Mouse (Mus musculus) forebrain, embryonic 14.5 days (tissue): ENCODE measurements around the gene Tbpl1. TPM values are rescaled to one million over a fixed set of nuclear protein-coding genes. Genes with fewer than 3 reads are reported as not detected.

ENCODE experiments used
- ATAC-seq: fragments of 200-750 bp; cut with Nextera tagmentation; 2 replicates; pipeline ENCODE4 v1.8.0; 2017; ENCODE audit warnings: mild to moderate bottlenecking, moderate library complexity
- DNase-seq: peaks from one replicate; pipeline ENCODE4 v3.0.0-alpha.2; 2015; ENCODE audit warnings: low spot score
- H3K27ac ChIP-seq: fragments of 300-500 bp; sonication (generic); 2 replicates; pipeline ENCODE4 v1.5.1; 2014; ENCODE audit warnings: low read depth, mild to moderate bottlenecking, control low read depth, low read length, moderate library complexity
- H3K27me3 ChIP-seq: fragments of 300-500 bp; sonication (generic); replicated peaks from 2 replicates; pipeline ENCODE4 v1.6.1; 2014; ENCODE audit warnings: low read length, control low read depth, mixed read lengths; ENCODE audit not compliant: control insufficient read depth, insufficient read depth
- H3K36me3 ChIP-seq: fragments of 300-500 bp; sonication (generic); 2 replicates; pipeline ENCODE4 v1.6.1; 2014; ENCODE audit warnings: low read length, control low read depth; ENCODE audit not compliant: control insufficient read depth, insufficient read depth
- H3K4me1 ChIP-seq: fragments of 300-500 bp; sonication (generic); 2 replicates; pipeline ENCODE4 v1.6.1; 2014; ENCODE audit warnings: antibody characterized with exemption, low read length, control low read depth; ENCODE audit not compliant: control insufficient read depth, insufficient read depth
- H3K4me2 ChIP-seq: fragments of 300-500 bp; sonication (generic); 2 replicates; pipeline ENCODE4 v1.6.1; 2014; ENCODE audit warnings: mild to moderate bottlenecking, control low read depth, low read length
- H3K4me3 ChIP-seq: fragments of 300-500 bp; sonication (generic); 2 replicates; pipeline ENCODE4 v1.5.1; 2014; ENCODE audit warnings: low read depth, low read length, control low read depth
- H3K9ac ChIP-seq: fragments of 300-500 bp; sonication (generic); 2 replicates; pipeline ENCODE4 v1.6.1; 2014; ENCODE audit warnings: mild to moderate bottlenecking, low read length, control low read depth, moderate library complexity
- H3K9me3 ChIP-seq: fragments of 300-500 bp; sonication (generic); replicated peaks from 2 replicates; pipeline ENCODE4 v1.6.1; 2016; ENCODE audit warnings: low read length, control low read depth, mixed read lengths; ENCODE audit not compliant: control insufficient read depth
- WGBS: fragments of 180-500 bp; shearing (Covaris S2); extraction: QIAGEN DNeasy Blood & Tissue Kit; methylation state at CpG from one replicate; pipeline ENCODE4 v1.1.7; 2014; 5-methylcytosine and 5-hydroxymethylcytosine counted together
- polyA plus RNA-seq: library from polyadenylated mRNA; unstranded; fragments of >200 nt; fragmentation: Nextera tagmentation; extraction: Ambion mirVana; gene quantifications from 2 replicates; pipeline ENCODE4 v1.2.1, GENCODE M21; 2014

Gene Tbpl1
- polyA plus RNA-seq, 1 experiment from 2014 or later, result 108 TPM

DNA sequence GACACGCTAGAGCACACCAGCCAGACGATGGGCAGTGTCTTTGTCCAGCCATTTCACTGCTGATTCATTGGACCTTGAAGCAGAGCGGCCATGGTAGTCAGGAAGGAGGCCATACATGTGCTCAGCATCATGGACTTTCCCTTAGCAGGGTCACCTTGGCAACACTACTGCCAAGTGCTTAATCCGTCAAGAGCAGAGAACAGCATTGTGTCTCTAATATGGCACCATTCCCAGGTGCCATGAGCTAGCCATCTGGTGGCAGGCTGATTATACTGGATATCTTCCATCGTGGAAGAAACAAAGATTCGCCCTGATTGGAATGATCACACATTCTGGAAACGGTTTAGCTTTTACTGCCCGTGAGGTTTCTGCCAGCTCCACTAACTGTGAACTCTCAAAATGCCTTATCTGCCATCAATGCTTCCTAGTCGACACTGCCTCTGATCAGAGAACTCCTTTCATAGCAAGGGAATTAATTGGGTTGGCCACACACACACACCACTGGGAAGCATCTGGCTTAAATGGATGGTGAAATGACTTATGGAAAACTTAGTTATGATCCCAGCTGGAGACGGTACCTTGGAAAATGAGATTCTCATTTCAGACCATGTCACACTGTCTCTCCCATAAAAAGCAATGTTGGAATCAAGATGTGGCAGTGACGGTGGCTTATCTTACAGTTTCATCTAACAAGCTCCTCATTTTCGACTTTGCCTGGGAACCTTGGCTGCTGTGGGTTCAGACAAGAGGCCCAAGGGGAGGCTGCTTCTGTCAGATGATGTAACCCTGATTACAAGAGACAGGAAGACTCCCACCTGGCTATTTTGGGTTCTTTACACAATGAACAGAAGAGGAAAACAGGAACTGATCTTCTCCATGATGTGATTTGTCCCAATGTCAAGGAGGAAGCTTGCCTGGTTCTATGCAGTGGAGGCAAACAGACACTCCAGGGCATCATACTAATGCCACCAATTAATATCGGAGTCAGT lies 14.9 kb upstream of the Tbpl1 start:
- no peak overlapping the region for H3K4me2 ChIP-seq
- no peaks in the 10 kb centered on the region for H3K27me3 ChIP-seq
- H3K4me1 ChIP-seq, result peaks cover 12% of the 10 kb centered on the region
- H3K27ac ChIP-seq, result peak overlapping the region; percentile 65
- peak; percentile 98 for ATAC-seq
- no peaks in the 10 kb centered on the region for H3K9me3 ChIP-seq
- 38% methylated on average over 13 of the region's 13 CpGs for WGBS
- H3K4me3 ChIP-seq, result no peak overlapping the region
- no peak overlapping the region for H3K9ac ChIP-seq
- peak; percentile 94 for DNase-seq
- no peaks in the 10 kb centered on the region for H3K36me3 ChIP-seq

DNA sequence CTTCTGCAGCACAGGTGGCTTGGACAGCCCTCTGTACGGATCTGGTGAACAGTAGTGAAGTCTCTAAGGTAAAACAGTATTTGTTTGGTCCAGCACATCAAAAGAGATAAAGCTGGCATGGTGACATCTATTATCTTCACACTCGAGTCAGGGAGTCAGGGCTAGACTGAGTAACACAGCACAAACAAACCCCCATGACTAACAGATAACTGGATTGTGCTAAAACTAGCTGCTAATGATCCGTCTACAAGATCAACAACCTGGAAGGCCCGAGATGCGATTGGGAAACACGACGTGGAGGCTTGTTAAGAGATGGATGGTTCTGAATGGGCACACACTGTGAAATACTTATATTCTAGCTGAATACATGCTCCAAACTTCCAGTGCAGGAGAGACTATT lies 14.2 kb upstream of the Tbpl1 start:
- H3K27me3 ChIP-seq, result no peaks in the 10 kb centered on the region
- whole genome bisulfite sequencing, result 45% methylated on average over 7 of the region's 7 CpGs
- ATAC-seq, result peak; percentile 36
- no peak overlapping the region for H3K4me3 ChIP-seq
- no peaks in the 10 kb centered on the region for H3K36me3 ChIP-seq
- H3K4me2 ChIP-seq, result no peak overlapping the region
- H3K9me3 ChIP-seq, result no peaks in the 10 kb centered on the region
- H3K4me1 ChIP-seq, result peaks cover 12% of the 10 kb centered on the region
- DNase-seq, result peak; percentile 34
- H3K9ac ChIP-seq, result no peak overlapping the region
- peak overlapping the region; percentile 65 for H3K27ac ChIP-seq

DNA sequence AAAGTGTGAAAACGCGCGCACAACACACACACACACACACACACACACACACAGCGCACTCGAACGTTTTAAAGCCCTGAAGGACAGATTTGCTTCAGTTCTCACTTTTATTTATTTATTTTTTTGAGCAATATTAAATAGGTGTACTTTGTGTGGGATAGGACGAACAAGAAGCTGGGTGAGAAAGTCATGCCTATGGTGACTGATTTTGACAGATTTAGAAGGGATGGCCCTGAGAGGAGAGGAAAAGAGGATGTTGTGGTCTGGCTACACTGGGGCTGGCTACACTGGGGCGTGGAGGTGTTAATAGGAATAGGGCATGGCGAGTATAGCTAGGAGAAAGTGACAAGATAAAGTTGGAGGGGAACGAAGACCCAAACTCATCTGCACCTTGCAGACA lies 443 bp upstream of the Tbpl1 start:
- no peaks in the 10 kb centered on the region for H3K36me3 ChIP-seq
- 61% methylated on average over 10 of the region's 10 CpGs for WGBS
- peaks cover 22% of the 10 kb centered on the region for H3K4me1 ChIP-seq
- peak overlapping the region; percentile 99 for H3K4me3 ChIP-seq
- H3K9me3 ChIP-seq, result no peaks in the 10 kb centered on the region
- H3K27me3 ChIP-seq, result no peaks in the 10 kb centered on the region
- DNase-seq, result no peak
- peak overlapping the region; percentile 99 for H3K9ac ChIP-seq
- H3K27ac ChIP-seq, result no peak overlapping the region
- peak overlapping the region; percentile 95 for H3K4me2 ChIP-seq
- ATAC-seq, result no peak

DNA sequence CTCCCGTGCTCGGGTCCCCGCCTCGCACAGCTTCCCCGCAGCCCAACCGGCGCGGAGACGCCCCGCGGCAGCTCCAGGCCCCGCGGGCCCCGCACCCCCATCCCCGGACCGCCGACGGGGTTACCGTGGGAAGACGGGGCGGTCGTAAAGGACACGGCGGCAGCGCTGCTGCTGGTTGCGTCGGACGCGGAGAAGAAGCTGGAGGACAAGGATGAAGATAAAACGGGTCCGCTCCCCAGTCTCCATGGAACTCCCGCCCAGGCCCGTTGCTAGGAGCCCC lies 806 bp downstream of the Tbpl1 start:
- H3K4me1 ChIP-seq, result peaks cover 30% of the 10 kb centered on the region
- H3K36me3 ChIP-seq, result no peaks in the 10 kb centered on the region
- H3K27me3 ChIP-seq, result no peaks in the 10 kb centered on the region
- WGBS, result under 1% methylated on average over 32 of the region's 33 CpGs
- no peaks in the 10 kb centered on the region for H3K9me3 ChIP-seq
- DNase-seq, result no peak
- H3K9ac ChIP-seq, result peak overlapping the region; percentile 99
- H3K4me2 ChIP-seq, result peak overlapping the region; percentile 66
- H3K27ac ChIP-seq, result peak overlapping the region; percentile 92
- H3K4me3 ChIP-seq, result peak overlapping the region; percentile 99
- no peak; the same call in 1 of the 2 replicates for ATAC-seq

DNA sequence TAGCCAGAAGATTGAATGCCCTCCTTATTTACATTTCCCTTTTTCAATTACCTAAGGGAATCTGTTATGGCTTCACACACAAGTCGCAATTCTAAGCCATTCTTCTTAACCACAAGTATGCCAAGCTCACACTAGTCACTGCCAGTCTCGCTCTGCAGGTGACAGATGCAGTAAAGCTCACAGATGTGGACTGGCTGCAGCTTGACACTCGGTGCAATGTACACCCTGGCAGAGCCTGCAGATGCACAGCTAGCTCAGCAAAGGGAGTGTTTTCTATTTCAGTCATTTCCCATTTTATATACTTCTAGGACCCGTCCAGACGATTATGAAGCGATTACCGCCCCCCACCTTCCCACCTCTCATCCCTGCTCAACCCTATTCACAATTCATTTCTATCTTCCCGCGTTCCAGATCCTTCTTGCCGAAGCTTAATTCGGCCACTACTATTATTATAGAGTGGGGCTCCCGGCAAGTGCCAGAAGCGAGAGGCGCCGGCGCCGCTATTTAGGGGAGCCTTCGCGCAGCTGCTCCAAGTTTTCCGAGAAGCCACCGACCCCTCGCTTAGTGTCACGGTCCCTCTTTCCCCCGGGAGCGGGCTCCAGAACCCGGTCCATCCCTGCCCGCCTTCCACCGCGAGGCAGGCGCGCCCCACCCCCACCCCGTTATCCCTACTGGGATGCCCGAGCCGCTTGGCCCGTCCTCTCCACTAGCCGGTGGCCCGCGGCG lies 1.3 kb downstream of the Tbpl1 start:
- peak overlapping the region; percentile 66 for H3K4me2 ChIP-seq
- peaks cover 30% of the 10 kb centered on the region for H3K4me1 ChIP-seq
- DNase-seq (peak; percentile 50), ATAC-seq (peak; percentile 72)
- no peaks in the 10 kb centered on the region for H3K36me3 ChIP-seq
- peak overlapping the region; percentile 99 for H3K9ac ChIP-seq
- no peaks in the 10 kb centered on the region for H3K27me3 ChIP-seq
- WGBS, result under 1% methylated on average over 39 of the region's 39 CpGs
- H3K4me3 ChIP-seq, result peak overlapping the region; percentile 99
- H3K9me3 ChIP-seq, result no peaks in the 10 kb centered on the region
- peak overlapping the region; percentile 92 for H3K27ac ChIP-seq

DNA sequence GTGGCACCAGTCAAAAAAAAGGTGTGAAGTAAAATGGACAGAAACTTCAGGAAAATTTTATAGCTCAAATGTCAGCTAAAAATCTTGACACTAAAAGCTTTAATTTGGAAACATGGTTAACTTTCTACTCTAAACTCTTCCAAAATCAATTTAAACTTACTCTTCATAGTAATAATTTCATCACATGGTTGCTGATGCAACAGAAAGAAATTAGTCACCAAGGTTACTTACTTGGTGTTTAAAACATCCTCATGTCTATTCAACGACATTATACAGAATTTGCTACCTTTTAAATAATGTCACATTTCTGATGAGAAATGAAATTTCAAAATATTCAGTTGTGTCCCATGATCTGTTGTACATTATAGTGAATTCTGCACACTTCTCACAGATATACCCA lies 3.5 kb downstream of the Tbpl1 start:
- Histone ChIP-seq H3K4me2 (no peak overlapping the region), H3K27ac (no peak overlapping the region), H3K9ac (no peak overlapping the region), H3K27me3 (no peaks in the 10 kb centered on the region), H3K4me1 (peaks cover 30% of the 10 kb centered on the region), H3K4me3 (no peak overlapping the region), H3K36me3 (no peaks in the 10 kb centered on the region), H3K9me3 (no peaks in the 10 kb centered on the region)
- no peak for DNase-seq
- WGBS, result 92% methylated on average over 1 of the region's 1 CpGs
- ATAC-seq, result no peak

DNA sequence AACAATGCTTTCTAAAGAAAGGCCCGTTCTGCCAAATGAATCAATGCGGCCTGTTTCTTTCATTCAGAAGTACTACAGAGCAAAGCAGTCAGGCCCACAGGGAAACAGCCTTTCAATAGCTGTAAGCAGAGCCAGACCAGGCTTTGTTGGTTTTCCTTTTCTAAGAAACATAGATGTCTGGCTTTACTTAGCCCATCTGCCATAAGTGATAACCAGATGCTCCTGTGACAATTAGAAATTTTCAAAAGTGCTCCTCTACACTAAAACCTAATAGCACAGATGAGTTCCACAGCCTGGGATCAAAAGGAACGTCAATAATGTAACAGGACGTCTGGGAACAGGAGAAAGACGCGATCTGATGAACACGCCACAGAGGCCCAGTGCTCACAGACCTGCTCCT lies 5.4 kb downstream of the Tbpl1 start:
- no peak overlapping the region for H3K4me2 ChIP-seq
- WGBS, result 55% methylated on average over 7 of the region's 7 CpGs
- no peaks in the 10 kb centered on the region for H3K27me3 ChIP-seq
- ATAC-seq (no peak), DNase-seq (peak; percentile 50)
- H3K4me3 ChIP-seq, result no peak overlapping the region
- no peaks in the 10 kb centered on the region for H3K9me3 ChIP-seq
- peaks cover 27% of the 10 kb centered on the region for H3K4me1 ChIP-seq
- H3K9ac ChIP-seq, result no peak overlapping the region
- no peaks in the 10 kb centered on the region for H3K36me3 ChIP-seq
- peak overlapping the region; percentile 39 for H3K27ac ChIP-seq

DNA sequence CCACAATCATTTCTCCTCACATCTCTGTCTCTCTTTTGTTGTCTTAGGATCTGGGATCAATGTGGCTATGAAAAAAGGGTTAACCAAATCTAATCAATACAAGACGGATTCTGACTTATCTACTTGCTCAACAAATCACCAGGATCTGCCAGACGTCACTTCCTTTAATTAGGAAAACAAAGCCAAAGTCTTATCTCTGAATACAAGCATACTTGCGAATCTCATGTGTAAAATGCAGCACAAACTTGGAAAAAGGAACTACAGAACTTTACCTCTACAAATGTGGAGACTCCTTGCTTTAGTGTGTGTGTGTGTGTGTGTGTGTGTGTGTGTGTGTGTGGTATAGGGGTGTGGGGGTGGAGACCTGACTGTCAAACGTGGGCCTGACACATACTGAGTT lies 6.6 kb downstream of the Tbpl1 start:
- Histone ChIP-seq H3K36me3 (no peaks in the 10 kb centered on the region), H3K27ac (no peak overlapping the region), H3K9me3 (no peaks in the 10 kb centered on the region), H3K9ac (no peak overlapping the region), H3K27me3 (no peaks in the 10 kb centered on the region), H3K4me3 (no peak overlapping the region), H3K4me1 (peaks cover 27% of the 10 kb centered on the region), H3K4me2 (no peak overlapping the region)
- DNase-seq, result no peak
- no peak for ATAC-seq
- 75% methylated on average over 4 of the region's 4 CpGs for WGBS
